Mouse (Mus musculus): ENCODE results near the gene Dclk1.
"Not testable (repeated sequence)": the region's sequence is repeated elsewhere in the genome, so short reads cannot be mapped to it uniquely, and the experiment has no call there.

Dclk1 gene

GRCm38 (mm10) chr3:55241730-55242421 is at the start of gene Dclk1:
Gene Dclk1, plus strand, starts transcription at chr3:55242364.
- no peak for DNase-seq (ENCODE audit: low spot score)

GRCm38 (mm10) chr3:55193351-55193750 is 48.8 kb upstream of the Dclk1 start:
- no peak for DNase-seq (ENCODE audit: low spot score)

GRCm38 (mm10) chr3:55194792-55195191 is 47.4 kb upstream of the Dclk1 start:
- DNase-seq (ENCODE audit: low spot score) = no peak

GRCm38 (mm10) chr3:55195581-55196327 is 46.4 kb upstream of the Dclk1 start:
- DNase-seq (ENCODE audit: low spot score) = no peak

- DNase-seq (ENCODE audit: low spot score) = no peak
These were observed 45.8 kb upstream of the Dclk1 start for GRCm38 (mm10) chr3:55196328-55196710.

- not testable (repeated sequence) for DNase-seq (ENCODE audit: low spot score)
These were observed 38.5 kb upstream of the Dclk1 start for GRCm38 (mm10) chr3:55203621-55204020.

GRCm38 (mm10) chr3:55206413-55206812 is 35.8 kb upstream of the Dclk1 start:
- no peak for DNase-seq (ENCODE audit: low spot score)

- DNase-seq (ENCODE audit: low spot score) = no peak
These were observed 34.5 kb upstream of the Dclk1 start for GRCm38 (mm10) chr3:55207665-55208064.

- no peak for DNase-seq (ENCODE audit: low spot score)
These were observed 29.9 kb upstream of the Dclk1 start for GRCm38 (mm10) chr3:55212254-55212653.

GRCm38 (mm10) chr3:55213785-55214184 is 28.4 kb upstream of the Dclk1 start:
- DNase-seq (ENCODE audit: low spot score) = no peak

GRCm38 (mm10) chr3:55214413-55214812 is 27.8 kb upstream of the Dclk1 start:
- DNase-seq (ENCODE audit: low spot score) = no peak

GRCm38 (mm10) chr3:55222502-55222901 is 19.7 kb upstream of the Dclk1 start:
- no peak for DNase-seq (ENCODE audit: low spot score)

- no peak for DNase-seq (ENCODE audit: low spot score)
These were observed 18.3 kb upstream of the Dclk1 start for GRCm38 (mm10) chr3:55223862-55224261.

- no peak for DNase-seq (ENCODE audit: low spot score)
These were observed 15.5 kb upstream of the Dclk1 start for GRCm38 (mm10) chr3:55226501-55227213.

- DNase-seq (ENCODE audit: low spot score) = no peak
These were observed 15.0 kb upstream of the Dclk1 start for GRCm38 (mm10) chr3:55227214-55227581.

- DNase-seq (ENCODE audit: low spot score) = peak; percentile 50
These were observed 375 bp downstream of the Dclk1 start for GRCm38 (mm10) chr3:55242422-55243055.

GRCm38 (mm10) chr3:55243056-55243471 is 900 bp downstream of the Dclk1 start:
- no peak for DNase-seq (ENCODE audit: low spot score)

GRCm38 (mm10) chr3:55244087-55244486 is 1.9 kb downstream of the Dclk1 start:
- DNase-seq (ENCODE audit: low spot score) = no peak

GRCm38 (mm10) chr3:55246618-55247272 is 4.6 kb downstream of the Dclk1 start:
- no peak for DNase-seq (ENCODE audit: low spot score)

- DNase-seq (ENCODE audit: low spot score) = no peak
These were observed 5.9 kb downstream of the Dclk1 start for GRCm38 (mm10) chr3:55248048-55248447.

GRCm38 (mm10) chr3:55248508-55248907 is 6.3 kb downstream of the Dclk1 start:
- no peak for DNase-seq (ENCODE audit: low spot score)

GRCm38 (mm10) chr3:55250631-55251030 is 8.5 kb downstream of the Dclk1 start:
- DNase-seq (ENCODE audit: low spot score) = no peak
